Mouse (Mus musculus): ENCODE results near the gene Gucy2e.

Gene Gucy2e

GRCm38 (mm10) chr11:69236061-69236925 is 543 bp downstream of the Gucy2e start:
- DNase-seq (ENCODE audit: low read depth, low spot score): no peak

- peak; percentile 48 for DNase-seq (ENCODE audit: low read depth, low spot score)
Measured at GRCm38 (mm10) chr11:69235285-69236060, 1.4 kb downstream of the Gucy2e start.

DNA sequence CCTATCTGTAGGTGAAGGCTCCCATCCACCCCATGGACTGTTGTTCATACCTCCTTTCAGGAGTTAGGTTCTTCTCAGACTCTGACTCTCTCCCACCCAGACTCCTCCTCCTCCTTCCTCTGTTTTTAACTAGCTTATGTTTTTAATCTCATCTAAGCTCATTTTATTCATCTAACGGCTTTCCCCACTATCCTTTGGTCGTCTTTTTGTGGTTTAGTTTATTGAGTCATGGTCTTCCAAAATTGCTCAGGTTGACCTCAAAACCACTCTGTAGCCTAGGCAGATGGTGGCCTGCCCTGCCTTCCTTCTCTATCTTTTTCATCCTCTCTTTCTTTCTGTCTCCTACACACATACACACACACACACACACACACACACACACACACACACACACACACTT is 3.7 kb downstream of the Gucy2e start:
- DNase-seq (ENCODE audit: low read depth, low spot score): no peak

DNA sequence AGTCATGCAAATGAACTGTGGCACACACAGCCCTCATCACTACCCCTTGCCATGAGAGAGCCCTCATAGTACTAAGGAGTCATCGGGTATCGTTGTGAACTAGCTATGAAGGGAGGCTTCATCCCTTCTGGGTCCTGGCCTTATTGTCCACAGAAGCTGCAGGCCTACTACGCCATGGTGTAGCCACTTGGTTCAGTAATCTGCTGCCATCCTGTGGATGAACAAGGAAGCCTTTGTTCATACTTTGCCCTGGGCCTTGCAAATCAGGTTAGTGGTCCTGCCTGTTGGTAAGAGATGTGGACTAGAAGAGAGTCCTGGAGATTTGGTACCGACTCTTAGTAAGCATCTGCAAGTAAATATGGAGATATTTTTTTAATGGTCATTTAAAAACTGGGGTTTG is 6.4 kb downstream of the Gucy2e start:
- no peak for DNase-seq (ENCODE audit: low read depth, low spot score)

DNA sequence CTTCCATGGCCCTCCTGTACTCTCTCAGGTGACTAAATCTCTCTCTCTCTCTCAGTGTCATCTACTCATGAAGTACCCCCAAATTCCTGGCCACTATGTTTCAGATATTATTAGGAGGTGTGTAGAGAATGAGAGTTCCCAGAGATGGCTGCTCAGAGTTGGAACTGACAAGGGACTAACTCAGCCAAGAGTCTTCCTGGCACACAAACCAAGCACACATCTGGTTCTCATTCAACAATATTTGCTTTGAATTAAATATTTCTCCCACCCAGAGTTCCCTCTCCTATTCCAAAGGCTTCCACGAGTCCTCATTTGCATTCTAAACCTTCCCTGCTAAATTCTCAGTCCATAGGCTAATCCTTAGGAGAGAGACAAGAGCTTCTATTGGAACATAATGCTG is 11.1 kb downstream of the Gucy2e start:
- no peak for DNase-seq (ENCODE audit: low read depth, low spot score)

DNA sequence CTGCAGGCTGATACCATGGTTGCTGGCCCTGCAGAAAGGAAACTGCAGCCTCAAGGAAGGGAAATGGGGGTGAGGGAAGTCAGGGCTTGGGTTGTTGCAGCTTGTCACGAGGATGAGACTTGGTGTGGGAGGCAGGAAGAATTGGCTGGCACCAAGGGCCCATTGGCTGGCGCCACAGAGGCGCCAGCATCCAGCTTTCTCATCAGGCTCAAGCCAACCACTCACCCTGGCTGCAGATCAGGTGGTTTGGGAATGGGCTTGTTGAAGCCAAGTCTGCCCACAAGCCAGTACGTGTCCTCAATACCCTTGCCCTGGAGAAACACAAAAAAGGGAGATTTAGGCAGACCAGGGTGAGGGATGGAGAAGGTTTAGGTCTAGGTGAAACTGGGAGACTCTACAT is 13.7 kb downstream of the Gucy2e start:
- no peak for DNase-seq (ENCODE audit: low read depth, low spot score)

DNA sequence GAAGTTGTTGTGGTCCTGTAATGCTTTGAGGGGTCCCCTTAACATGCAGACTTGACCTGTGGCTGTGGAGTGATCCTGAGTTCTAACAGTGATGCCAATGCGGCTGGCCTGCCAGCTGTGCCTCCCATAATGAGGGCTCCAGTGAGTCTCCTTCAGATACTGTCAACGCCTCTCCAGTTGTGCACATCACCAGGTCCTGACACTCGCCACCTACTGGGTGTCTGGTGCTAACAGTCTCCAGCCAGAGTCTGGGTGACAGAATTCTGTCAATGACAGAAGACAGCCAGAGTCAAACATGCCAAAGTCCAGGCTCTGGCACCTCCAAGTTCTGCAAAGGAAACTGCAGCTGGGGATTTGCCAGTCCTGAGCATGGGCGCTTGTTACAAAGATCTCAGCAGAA is 15.8 kb downstream of the Gucy2e start:
- DNase-seq (ENCODE audit: low read depth, low spot score): no peak

DNA sequence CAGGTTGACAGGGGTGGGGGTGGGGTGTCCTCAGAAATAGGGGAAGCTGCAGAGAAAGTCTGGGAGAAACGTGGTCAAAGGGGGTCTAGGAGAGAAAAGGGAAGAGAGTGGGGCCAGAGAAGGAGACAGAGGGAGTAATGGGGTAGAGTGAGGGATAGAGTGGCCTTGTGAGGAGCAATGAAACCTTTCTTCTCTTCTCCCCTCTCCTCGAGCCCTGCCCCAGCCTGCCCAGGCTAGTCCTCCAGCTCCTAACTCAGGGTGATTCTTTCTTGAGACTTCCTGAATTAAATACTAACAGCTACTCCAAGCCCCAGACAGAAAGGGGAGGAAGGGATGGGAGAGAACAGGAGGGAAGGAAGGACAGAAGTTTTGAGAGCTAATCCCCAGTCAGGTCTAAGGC is 18.2 kb downstream of the Gucy2e start:
- no peak for DNase-seq (ENCODE audit: low read depth, low spot score)

DNA sequence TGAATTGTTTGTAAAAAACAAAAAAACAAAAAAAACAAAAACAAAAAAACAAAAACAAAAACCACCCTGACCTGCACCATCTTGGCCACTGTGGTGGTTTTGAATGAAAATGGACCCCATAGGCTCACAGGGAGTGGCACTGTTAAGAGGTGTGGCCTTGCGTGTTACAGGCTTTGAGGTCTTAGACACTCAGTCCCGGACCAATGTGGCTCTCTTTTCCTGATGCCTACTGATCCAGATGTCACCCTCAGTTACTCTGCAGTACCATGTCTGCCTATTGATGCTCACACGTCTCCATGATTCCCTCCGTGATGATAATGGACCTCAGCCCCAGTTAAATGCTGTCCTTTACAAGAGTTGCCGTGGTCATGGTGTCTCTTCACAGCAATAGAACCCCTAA is 19.4 kb downstream of the Gucy2e start:
- no peak for DNase-seq (ENCODE audit: low read depth, low spot score)

DNA sequence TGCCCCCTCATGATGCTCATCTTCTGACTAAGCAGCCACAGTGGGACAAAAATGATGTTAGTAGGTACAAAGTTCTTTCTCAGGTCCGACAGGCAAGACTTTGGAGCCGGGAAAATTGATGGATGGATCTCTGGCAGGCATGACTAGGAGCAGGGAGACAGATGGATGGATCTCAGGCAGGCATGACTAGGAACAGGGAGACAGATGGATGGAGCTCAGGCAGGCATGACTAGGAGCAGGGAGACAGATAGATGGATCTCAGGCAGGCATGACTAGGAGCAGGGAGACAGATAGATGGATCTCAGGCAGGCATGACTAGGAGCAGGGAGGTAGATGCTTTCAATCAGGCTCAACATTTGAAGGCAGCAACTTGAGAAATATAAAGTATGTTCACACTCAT is 25.4 kb downstream of the Gucy2e start:
- DNase-seq (ENCODE audit: low read depth, low spot score): peak; percentile 21

GRCm38 (mm10) chr11:69202469-69203230 is 34.2 kb downstream of the Gucy2e start:
- DNase-seq (ENCODE audit: low read depth, low spot score): no peak

GRCm38 (mm10) chr11:69200231-69200630 is 36.6 kb downstream of the Gucy2e start:
- no peak for DNase-seq (ENCODE audit: low read depth, low spot score)

DNA sequence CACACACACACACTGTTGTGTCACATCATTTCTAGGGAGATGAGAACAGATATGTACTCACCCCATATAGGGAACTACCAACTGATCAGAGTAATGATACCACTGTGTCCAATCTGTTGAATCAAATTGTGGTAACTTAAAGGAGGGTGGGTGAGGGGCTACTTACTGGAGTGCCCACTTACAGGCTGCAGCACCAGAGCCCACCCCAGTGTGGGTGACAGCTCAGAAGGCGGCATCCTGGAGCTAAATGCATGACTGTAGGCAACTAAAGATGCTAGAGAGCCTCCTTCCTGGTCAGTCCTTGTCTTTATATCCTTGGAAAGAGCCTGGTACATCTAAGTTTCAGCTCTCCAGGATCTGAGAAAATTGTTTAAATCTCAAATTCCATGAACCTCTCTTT is 37.6 kb downstream of the Gucy2e start:
- no peak for DNase-seq (ENCODE audit: low read depth, low spot score)

GRCm38 (mm10) chr11:69197743-69198142 is 39.1 kb downstream of the Gucy2e start, which contains the start of gene Alox8:
TSS of gene Alox8 (minus strand) at chr11:69197843.
- no peak for DNase-seq (ENCODE audit: low read depth, low spot score)

GRCm38 (mm10) chr11:69197194-69197593 is 39.6 kb downstream of the Gucy2e start:
- no peak for DNase-seq (ENCODE audit: low read depth, low spot score)

DNA sequence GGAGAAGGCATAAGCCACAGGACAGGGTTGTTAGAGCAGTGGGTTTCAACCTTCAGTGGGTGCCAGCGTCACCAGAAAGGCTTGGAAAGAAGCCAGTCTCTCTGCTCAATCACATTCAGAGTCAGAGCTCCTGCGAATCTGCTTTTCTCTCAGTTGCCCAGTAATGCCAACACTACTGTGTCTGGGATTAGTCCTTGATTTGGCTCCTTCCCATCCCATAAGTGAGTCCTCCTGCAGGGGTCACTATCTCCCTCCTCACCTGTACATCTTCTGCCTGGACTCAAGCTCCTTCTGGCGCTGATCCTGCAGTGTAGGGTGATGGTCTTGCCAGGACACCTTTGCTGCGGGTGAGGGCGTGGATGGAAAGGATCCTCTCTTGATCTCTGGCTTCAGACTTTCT is 40.1 kb downstream of the Gucy2e start:
- no peak for DNase-seq (ENCODE audit: low read depth, low spot score)

DNA sequence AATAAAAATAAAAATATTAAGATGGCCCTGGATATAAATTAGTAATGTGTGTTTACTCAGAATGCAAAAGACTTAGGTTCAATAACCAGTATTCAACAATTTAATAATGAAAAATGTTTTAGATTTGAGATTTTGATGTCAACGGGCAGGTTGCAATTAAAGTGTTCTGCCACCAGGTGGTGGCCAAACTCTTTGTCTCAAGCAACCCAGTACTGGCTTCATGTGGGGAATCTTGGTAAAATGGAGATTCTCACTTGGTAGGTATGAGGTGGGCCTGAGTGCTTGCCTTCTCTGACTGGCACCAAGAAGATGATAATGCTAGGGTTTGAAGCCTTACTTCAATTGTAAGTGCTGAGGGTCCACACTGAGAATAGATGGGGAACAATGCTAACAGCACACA is 44.0 kb downstream of the Gucy2e start:
- peak; percentile 48 for DNase-seq (ENCODE audit: low read depth, low spot score)

DNA sequence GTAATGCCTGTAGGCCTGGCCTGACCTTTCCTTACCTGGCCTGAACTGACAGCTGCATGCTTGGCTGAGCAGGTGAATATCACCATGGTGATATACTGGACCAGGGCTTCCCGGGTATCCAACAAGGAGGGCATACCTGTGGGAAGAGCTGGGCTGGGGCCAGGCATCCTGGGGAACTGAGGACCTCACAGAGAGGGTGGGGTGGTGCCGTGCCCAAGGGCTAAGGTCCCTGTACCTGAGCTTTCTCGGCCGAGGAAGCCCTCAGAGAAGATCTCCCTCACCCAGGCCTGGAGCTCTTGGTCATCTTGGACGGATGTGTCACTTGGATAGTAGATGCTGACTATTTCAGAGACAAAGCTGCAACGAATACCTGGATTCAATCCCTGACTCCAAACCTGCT is 50.9 kb downstream of the Gucy2e start:
- no peak for DNase-seq (ENCODE audit: low read depth, low spot score)

DNA sequence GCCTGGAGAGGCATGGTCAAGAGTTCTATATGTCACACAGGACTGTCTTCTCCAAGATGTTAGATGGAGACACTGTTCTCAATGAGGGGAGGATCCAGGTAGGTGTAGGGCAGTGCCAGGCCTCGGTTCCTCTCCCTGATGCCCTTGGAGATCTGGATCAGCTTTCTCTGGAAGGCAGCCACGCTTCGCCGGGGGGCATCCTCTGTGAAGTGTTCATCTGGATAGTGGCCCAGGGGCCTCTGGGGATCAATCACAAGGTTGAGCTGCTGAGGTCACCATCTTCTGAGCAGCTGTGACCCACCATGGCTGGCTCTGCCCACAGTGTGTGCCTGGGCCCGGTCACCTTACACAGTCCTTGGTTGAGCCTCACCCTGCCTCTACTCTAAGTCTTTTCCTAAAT is 51.8 kb downstream of the Gucy2e start:
- no peak for DNase-seq (ENCODE audit: low read depth, low spot score)

GRCm38 (mm10) chr11:69180120-69180519 is 56.7 kb downstream of the Gucy2e start:
- DNase-seq (ENCODE audit: low read depth, low spot score): no peak

DNA sequence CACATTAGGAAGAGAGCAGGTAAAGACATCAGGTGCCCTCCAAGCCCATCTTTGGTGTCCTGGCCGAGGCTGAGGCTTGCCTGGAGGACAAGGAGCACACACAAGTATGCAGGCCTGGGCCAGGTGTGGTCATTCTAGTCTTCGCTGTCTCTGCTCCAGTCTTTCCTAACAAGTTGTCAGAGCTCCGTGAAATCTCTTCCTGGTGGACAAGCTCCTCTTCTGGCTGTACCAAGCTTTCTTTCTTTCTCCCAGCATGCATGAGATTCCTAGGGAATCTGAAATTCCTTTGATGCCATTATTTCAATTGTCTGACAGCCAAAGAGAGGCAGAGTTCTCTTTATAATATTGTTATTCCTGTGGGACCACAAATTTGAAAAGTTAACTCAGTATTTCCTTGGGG is 57.3 kb downstream of the Gucy2e start:
- DNase-seq (ENCODE audit: low read depth, low spot score): no peak

GRCm38 (mm10) chr11:69178525-69178924 is 58.3 kb downstream of the Gucy2e start:
- DNase-seq (ENCODE audit: low read depth, low spot score): no peak

Measured in forelimb bud, embryonic 11.5 days (tissue).